Mouse (Mus musculus) heart, postnatal 0 days (tissue): Measurements from ENCODE around the gene Zfp853.

Experiments
- CTCF ChIP-seq: IDR thresholded peaks from 2 replicates; pipeline ENCODE4 v1.5.1; 2016; ENCODE audit warnings: antibody characterized with exemption, control low read depth, low read depth
- EP300 ChIP-seq: IDR thresholded peaks from 2 replicates; pipeline ENCODE4 v1.6.1; 2016; ENCODE audit warnings: antibody characterized with exemption, low read depth

DNA sequence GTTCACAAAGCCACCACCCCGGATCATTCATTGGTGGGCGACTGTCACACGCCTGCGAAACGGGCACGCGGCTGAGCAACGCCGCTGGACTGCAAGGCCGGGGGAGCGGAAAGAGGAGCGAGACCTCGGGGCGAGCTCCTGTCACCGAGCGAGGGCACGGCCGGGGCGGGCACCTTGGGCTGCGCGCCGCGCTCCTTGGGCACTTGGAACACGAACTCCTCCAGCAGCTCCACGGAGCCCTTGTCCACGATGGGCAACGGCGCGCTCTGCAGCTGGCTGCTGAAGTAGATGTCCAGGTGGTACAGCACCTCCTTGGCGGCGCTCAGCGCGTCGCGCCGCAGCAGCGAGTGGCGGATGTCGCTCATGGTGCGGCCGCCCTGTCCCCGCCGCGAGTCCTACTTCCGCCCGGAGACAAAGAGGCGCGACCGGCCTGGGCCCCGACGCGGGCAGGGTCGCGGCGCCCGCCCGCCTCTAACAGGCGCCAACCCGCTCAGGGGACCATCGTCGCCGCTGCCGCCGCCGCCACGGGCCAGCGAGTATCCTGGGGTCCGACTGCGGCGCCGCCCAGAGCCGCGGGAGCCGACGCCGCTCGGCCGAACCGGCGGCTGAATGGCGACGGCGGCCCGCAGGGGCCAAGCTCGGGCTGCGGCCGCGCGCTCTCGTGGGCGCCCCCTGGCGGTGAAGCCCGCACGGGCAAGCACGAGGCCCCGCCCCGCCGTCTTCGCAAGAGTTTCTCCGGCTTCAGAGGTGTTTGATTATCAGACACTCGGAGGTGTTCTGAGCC is 21.5 kb upstream of the Zfp853 start, which contains the start of gene E130309D02Rik:
- TF ChIP-seq CTCF (peak; percentile 70), EP300 (no peak)
